Mouse (Mus musculus) hindbrain, embryonic 15.5 days (tissue): ENCODE results near the gene Cntnap5a. TPM values are rescaled to one million over a fixed set of nuclear protein-coding genes. Genes with fewer than 3 reads are reported as not detected.

Source experiments
- microRNA-seq: library from miRNA; unstranded; fragments of <30 nt; microRNA quantifications from one replicate; pipeline ENCODE4, GENCODE M21; 2016
- polyA plus RNA-seq: library from polyadenylated mRNA; unstranded; fragments of >200 nt; fragmentation: Nextera tagmentation; extraction: Ambion mirVana; gene quantifications from 2 replicates; pipeline ENCODE4 v1.2.1, GENCODE M21; 2015

Gene Cntnap5a
- polyA plus RNA-seq, 1 experiment from 2014 or later: 3.4 TPM

Small RNAs within 50 kb of the gene (microRNA-seq; reads per million reads assigned to microRNA genes)
- gene Gm23393: not detected
